Mouse (Mus musculus) G1E (cell line): ENCODE measurements around the gene Fbn1. TPM values are rescaled to one million over a fixed set of nuclear protein-coding genes. Genes with fewer than 3 reads are reported as not detected.

ENCODE experiments used
- ATAC-seq: 2 replicates; pipeline ENCODE4 v1.8.0; 2016; ENCODE audit warnings: mild to moderate bottlenecking; ENCODE audit not compliant: insufficient number of reproducible peaks, poor library complexity, low FRiP score, severe bottlenecking; ENCODE audit errors: extremely low read depth
- DNase-seq: peaks from one replicate; pipeline ENCODE4 v3.0.0; 2012; ENCODE audit warnings: low spot score
- H3K27me3 ChIP-seq: 2 replicates; pipeline ENCODE4 v1.6.1; 2012; ENCODE audit warnings: mild to moderate bottlenecking, low read length, inconsistent platforms; ENCODE audit not compliant: insufficient read depth
- H3K36me3 ChIP-seq: replicated peaks from 2 replicates; pipeline ENCODE3; 2012; ENCODE audit warnings: mild to moderate bottlenecking, inconsistent platforms
- H3K4me1 ChIP-seq: 2 replicates; pipeline ENCODE4 v1.6.1; 2012; ENCODE audit warnings: low read depth, low read length, inconsistent platforms, mixed read lengths; ENCODE audit not compliant: insufficient read depth
- H3K4me3 ChIP-seq: 2 replicates; pipeline ENCODE4 v1.5.1; 2012; ENCODE audit warnings: low read depth, mild to moderate bottlenecking, inconsistent platforms, low read length, moderate library complexity, mixed read lengths
- H3K9me3 ChIP-seq: replicated peaks from 2 replicates; pipeline ENCODE4 v1.6.1; 2012; ENCODE audit warnings: inconsistent platforms
- CTCF ChIP-seq: IDR thresholded peaks from 2 replicates; pipeline ENCODE4 v1.5.1; 2012; ENCODE audit warnings: low read depth, low read length, inconsistent platforms, mixed read lengths
- GATA1 ChIP-seq: IDR thresholded peaks from 2 replicates; pipeline ENCODE4 v1.6.1; 2012; ENCODE audit warnings: borderline replicate concordance, low read length, inconsistent platforms, mixed read lengths
- GATA2 ChIP-seq: IDR thresholded peaks from 2 replicates; pipeline ENCODE4 v1.6.1; 2012; ENCODE audit warnings: low read depth, low read length, inconsistent platforms, borderline replicate concordance
- POLR2AphosphoS5 ChIP-seq: IDR thresholded peaks from 2 replicates; pipeline ENCODE4 v1.6.1; 2012; ENCODE audit warnings: low read depth, low read length, inconsistent platforms; ENCODE audit not compliant: insufficient replicate concordance
- TAL1 ChIP-seq: conservative IDR thresholded peaks from 2 replicates; pipeline ENCODE4 v1.6.1; 2012; ENCODE audit warnings: low read depth, low read length, inconsistent platforms, mixed read lengths
- polyA plus RNA-seq: library from polyadenylated mRNA; stranded (reverse); fragments of >175 nt; gene quantifications from 2 replicates; pipeline ENCODE4 v1.2.3, GENCODE M21; 2012
- total RNA-seq, 2 experiments: library from RNA; stranded (forward) in 1 of 2; stranded (reverse) in 1 of 2; fragments of 200-1000 nt in 1 of 2; fragments of >200 nt in 1 of 2; fragmentation: Nextera tagmentation in 1 of 2; gene quantifications; 2 replicates each; pipeline ENCODE4 v1.2.3; 2014 to 2017

Fbn1 gene
- total RNA-seq (2014; fragmentation: Nextera tagmentation) = 0.24 TPM in 1 of 2 replicates, not detected in the other
- 0.05 and 0.06 TPM in 2 replicates for total RNA-seq (2017)
- not detected in 2 replicates for polyA plus RNA-seq

DNA sequence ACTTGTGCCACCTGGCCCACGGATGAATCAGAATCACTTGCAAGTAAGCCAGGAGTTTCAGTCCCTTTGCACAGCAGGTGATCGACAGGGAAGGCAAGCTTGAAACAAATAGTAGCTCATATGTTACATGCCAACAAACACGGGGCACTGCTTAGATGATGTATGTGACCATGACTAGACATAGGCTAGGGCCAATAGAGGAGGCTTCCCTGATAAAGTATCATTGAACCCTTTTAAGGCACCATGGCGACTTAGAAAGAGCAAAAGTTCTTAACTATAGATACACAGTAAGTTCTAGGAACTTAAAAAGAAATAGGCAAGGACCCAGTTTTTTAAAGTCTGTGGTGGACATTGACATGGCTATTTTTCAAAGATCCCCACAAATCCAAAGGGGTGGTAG is at the start of gene Fbn1:
Fbn1 (minus strand) TSS at position 101 of the 400 bp plus-strand sequence.
- TF ChIP-seq GATA1 = no peak
- no peak for TF ChIP-seq GATA2
- no peak for TF ChIP-seq CTCF
- TF ChIP-seq POLR2AphosphoS5 = no peak
- no peak for TF ChIP-seq TAL1
- DNase-seq = no peak
- H3K4me1 ChIP-seq = peaks cover 6% of the 10 kb centered on the region; the same call in 1 of the 2 replicates
- H3K27me3 ChIP-seq = peaks cover 64% of the 10 kb centered on the region
- no peak within 1 kb of the TSS for H3K4me3 ChIP-seq
- peaks cover 9% of the 10 kb centered on the region for H3K9me3 ChIP-seq
- no peak for ATAC-seq
- no peaks in the 10 kb centered on the region for H3K36me3 ChIP-seq

DNA sequence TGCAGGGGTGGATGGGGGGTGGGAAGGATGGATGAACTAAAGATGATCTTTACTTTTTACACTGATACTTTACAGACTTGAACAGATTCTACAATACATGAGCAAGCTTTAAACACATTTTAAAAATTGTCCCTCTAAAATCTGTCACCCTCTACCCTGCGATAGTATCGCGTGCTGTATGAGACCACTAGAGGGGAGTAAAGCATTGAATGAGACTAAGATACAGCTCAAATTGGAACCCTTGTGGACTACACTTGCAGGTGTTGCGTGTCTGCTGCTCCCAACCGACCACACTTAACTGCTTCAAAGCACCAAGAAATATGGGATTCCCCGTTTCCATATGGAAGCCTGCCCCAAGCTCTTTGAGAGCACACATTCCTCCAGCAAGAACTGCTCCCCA is 48.0 kb upstream of the Fbn1 start:
- TF ChIP-seq POLR2AphosphoS5 (no peak), GATA2 (no peak), TAL1 (no peak), GATA1 (no peak), CTCF (no peak)
- Histone ChIP-seq H3K36me3 (peaks cover 4% of the 10 kb centered on the region), H3K4me3 (no peak overlapping the region), H3K9me3 (no peaks in the 10 kb centered on the region), H3K4me1 (peaks cover 20% of the 10 kb centered on the region), H3K27me3 (peaks cover 11% of the 10 kb centered on the region)
- peak; percentile 48; the same call in 1 of the 2 replicates for ATAC-seq
- peak; percentile 12 for DNase-seq

DNA sequence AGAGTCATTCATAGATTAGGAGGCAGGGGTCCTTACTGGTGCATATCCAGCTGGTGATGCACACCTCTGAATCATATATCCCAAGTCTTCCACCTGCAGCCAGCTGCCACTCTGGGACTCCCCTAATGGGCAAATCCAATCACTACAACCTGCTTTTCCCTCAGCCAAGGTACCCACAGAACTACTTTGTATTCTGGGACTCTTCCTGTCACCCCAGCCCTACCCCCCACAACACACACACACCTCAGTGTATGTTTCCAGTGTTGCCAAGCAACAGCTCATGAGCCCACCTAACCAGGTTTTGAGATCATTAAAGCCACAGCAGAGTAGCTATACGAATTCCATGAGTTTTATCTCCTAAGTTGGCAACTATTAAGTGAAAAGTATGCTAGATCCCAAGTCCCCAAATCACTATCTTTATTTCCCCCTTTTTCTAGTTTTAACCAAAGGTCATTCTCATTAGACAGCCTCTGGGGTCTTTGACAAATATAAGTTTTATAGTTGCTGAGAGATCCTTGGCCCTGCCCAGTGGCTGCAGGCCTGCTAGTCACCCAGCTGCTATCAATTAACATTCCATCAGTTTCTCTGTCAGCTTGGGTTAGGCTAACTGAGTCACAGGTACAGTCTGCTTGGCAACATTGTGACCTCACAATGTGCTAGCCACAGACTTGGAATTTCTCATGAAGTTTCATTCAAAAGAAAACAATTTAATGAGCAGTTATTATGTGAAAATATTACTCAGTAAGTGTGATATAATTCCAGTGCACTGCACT is 41.2 kb upstream of the Fbn1 start:
- TF ChIP-seq GATA1 = no peak
- TF ChIP-seq TAL1 = no peak
- TF ChIP-seq GATA2 = no peak
- no peak for TF ChIP-seq POLR2AphosphoS5
- TF ChIP-seq CTCF = no peak
- H3K4me1 ChIP-seq = peaks cover 2% of the 10 kb centered on the region; the same call in 1 of the 2 replicates
- peaks cover 25% of the 10 kb centered on the region for H3K27me3 ChIP-seq

DNA sequence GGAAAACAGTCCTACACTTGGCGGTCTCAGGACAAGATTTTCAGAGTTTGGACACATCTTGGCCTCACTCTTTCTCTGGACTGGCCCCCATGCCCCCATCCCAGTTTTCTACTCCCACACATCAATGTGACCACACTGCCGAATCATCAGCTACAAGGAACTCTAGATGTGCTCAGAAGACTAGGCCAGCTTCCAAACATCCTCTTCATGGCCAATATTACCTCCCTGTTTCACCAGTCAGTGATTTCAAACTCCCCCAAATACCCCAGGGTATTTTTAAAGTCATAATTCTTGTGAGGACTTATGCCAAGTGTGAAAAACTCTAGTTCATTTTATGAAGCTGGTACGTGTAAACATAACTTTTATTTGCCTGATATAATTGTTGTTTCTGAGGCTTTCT is 37.2 kb upstream of the Fbn1 start:
- no peaks in the 10 kb centered on the region for H3K36me3 ChIP-seq
- H3K27me3 ChIP-seq = peaks cover 24% of the 10 kb centered on the region
- H3K4me1 ChIP-seq = no peaks in the 10 kb centered on the region
- no peak overlapping the region for H3K4me3 ChIP-seq
- TF ChIP-seq CTCF (no peak), GATA1 (no peak), TAL1 (no peak), GATA2 (no peak), POLR2AphosphoS5 (no peak)
- DNase-seq = no peak
- no peaks in the 10 kb centered on the region for H3K9me3 ChIP-seq
- ATAC-seq = no peak

More for the DNA sequence above, 41.2 kb upstream of the Fbn1 start:
- Histone ChIP-seq H3K4me3 (no peak overlapping the region), H3K9me3 (no peaks in the 10 kb centered on the region), H3K36me3 (no peaks in the 10 kb centered on the region)
- DNase-seq (no peak), ATAC-seq (no peak)

DNA sequence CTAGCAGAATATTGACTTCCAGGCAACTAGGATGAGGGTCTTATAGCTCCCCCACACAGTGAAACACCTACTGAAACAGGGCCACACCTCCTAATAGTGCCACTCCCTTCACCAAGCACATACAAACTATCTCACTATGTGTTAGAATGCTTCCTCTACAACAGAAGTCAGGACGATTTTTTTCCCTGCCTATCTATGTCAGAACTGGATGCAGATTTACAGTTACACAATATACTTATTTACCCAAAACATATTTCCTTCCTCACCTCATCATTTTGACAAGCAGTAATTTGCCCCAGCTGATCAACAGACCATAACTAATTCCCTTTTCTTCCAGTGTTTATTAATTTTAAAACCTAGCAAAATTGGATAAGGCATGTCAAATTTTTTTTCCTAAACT is 35.9 kb upstream of the Fbn1 start:
- Histone ChIP-seq H3K4me1 (no peaks in the 10 kb centered on the region), H3K36me3 (no peaks in the 10 kb centered on the region), H3K27me3 (peaks cover 24% of the 10 kb centered on the region), H3K4me3 (no peak overlapping the region), H3K9me3 (no peaks in the 10 kb centered on the region)
- no peak for TF ChIP-seq TAL1
- TF ChIP-seq CTCF = no peak
- TF ChIP-seq GATA1 = no peak
- no peak for TF ChIP-seq GATA2
- no peak for TF ChIP-seq POLR2AphosphoS5
- DNase-seq (no peak), ATAC-seq (no peak)

DNA sequence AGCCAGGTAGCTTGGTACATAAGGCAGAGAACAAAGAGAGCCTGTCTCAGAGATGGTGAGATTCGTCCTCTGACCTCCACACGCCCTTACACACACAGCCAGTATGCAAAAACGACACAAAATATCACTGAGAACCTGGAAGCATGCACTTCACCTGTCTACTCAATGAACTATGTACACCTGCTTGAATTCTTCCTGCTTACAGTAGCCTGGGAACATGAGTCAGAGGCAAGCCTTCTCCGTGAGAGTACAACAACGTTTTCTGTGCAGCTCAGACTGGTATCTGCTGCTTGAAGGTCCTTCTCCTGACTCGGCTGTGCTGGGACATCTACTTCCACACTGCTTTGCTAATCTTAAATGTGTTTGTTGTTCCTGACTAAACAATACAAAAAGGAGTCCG is 33.7 kb upstream of the Fbn1 start:
- TF ChIP-seq TAL1 (no peak), GATA1 (no peak)
- ATAC-seq = no peak
- no peaks in the 10 kb centered on the region for H3K4me1 ChIP-seq
- DNase-seq = no peak
- no peaks in the 10 kb centered on the region for H3K9me3 ChIP-seq
- no peak overlapping the region for H3K4me3 ChIP-seq
- peaks cover 24% of the 10 kb centered on the region for H3K27me3 ChIP-seq
- no peaks in the 10 kb centered on the region for H3K36me3 ChIP-seq

DNA sequence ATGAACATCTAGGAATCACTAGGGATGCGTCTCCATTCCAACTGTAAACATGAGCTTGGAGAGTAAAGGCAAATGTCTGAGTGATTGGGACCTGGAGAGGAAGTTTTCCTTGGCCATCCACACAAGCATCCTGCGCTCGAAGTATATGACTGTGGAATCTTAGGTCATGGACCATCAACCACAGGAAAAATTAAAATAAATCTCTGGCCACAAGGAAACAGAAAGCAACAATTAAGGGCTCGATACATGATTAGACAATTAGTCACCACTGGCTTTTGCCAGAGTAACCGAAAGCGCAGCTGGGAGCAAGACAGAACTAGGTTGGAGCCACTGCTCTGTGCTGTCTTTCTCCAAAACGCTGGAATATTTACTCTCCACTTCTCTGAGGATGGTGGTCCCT is 32.8 kb upstream of the Fbn1 start:
- TF ChIP-seq CTCF (no peak), POLR2AphosphoS5 (no peak), GATA2 (no peak), TAL1 (no peak), GATA1 (no peak)
- ATAC-seq (no peak), DNase-seq (no peak)
- Histone ChIP-seq H3K27me3 (peaks cover 18% of the 10 kb centered on the region), H3K4me1 (no peaks in the 10 kb centered on the region), H3K9me3 (no peaks in the 10 kb centered on the region), H3K4me3 (no peak overlapping the region), H3K36me3 (no peaks in the 10 kb centered on the region)
